Mouse (Mus musculus) heart, embryonic 12.5 days (tissue): Measurements from ENCODE around the gene Il4ra. TPM values are rescaled to one million over a fixed set of nuclear protein-coding genes. Genes with fewer than 3 reads are reported as not detected.
A peak's percentile ranks its signal among the peaks of the same experiment; 100 is the strongest.

Experiments used
- ATAC-seq: fragments of 200-750 bp; cut with Nextera tagmentation; 2 replicates; pipeline ENCODE4 v1.8.0; 2017; ENCODE audit warnings: moderate TSS enrichment, moderate library complexity; ENCODE audit not compliant: insufficient number of reproducible peaks, low FRiP score
- H3K27ac ChIP-seq: fragments of 300-500 bp; sonication (generic); 2 replicates; pipeline ENCODE4 v1.5.1; 2016; ENCODE audit warnings: mild to moderate bottlenecking, moderate library complexity; ENCODE audit not compliant: poor library complexity, severe bottlenecking
- H3K27me3 ChIP-seq: fragments of 300-500 bp; sonication (generic); replicated peaks from 2 replicates; pipeline ENCODE4 v1.6.1; 2016; ENCODE audit warnings: mild to moderate bottlenecking, moderate library complexity
- H3K36me3 ChIP-seq: fragments of 300-500 bp; sonication (generic); 2 replicates; pipeline ENCODE4 v1.6.1; 2016; ENCODE audit warnings: mild to moderate bottlenecking, moderate library complexity
- H3K4me1 ChIP-seq: fragments of 300-500 bp; sonication (generic); replicated peaks from 2 replicates; pipeline ENCODE4 v1.6.1; 2016; ENCODE audit warnings: mild to moderate bottlenecking
- H3K4me2 ChIP-seq: fragments of 300-500 bp; sonication (generic); 2 replicates; pipeline ENCODE4 v1.6.1; 2016; ENCODE audit warnings: mild to moderate bottlenecking, moderate library complexity
- H3K4me3 ChIP-seq: fragments of 300-500 bp; sonication (generic); 2 replicates; pipeline ENCODE4 v1.5.1; 2016; ENCODE audit warnings: mild to moderate bottlenecking
- H3K9ac ChIP-seq: fragments of 300-500 bp; sonication (generic); 2 replicates; pipeline ENCODE4 v1.6.1; 2016; ENCODE audit warnings: mild to moderate bottlenecking, moderate library complexity
- H3K9me3 ChIP-seq: fragments of 300-500 bp; sonication (generic); replicated peaks from 2 replicates; pipeline ENCODE4 v1.6.1; 2016; ENCODE audit warnings: mild to moderate bottlenecking, moderate library complexity
- WGBS: fragments of 180-500 bp; shearing (Covaris S2); methylation state at CpG from one replicate; pipeline ENCODE4 v1.1.7; 2016; 5-methylcytosine and 5-hydroxymethylcytosine counted together
- polyA plus RNA-seq: library from polyadenylated mRNA; unstranded; fragments of >200 nt; fragmentation: Nextera tagmentation; extraction: Ambion mirVana; gene quantifications from 2 replicates; pipeline ENCODE4 v1.2.1, GENCODE M21; 2016

Gene Il4ra
- polyA plus RNA-seq, 1 experiment from 2014 or later = 3.5 TPM

GRCm38 (mm10) chr7:125519715-125520114, 32.2 kb upstream of the Il4ra start:
- H3K27ac ChIP-seq = no peak overlapping the region
- H3K4me1 ChIP-seq = no peaks in the 10 kb centered on the region
- no peak overlapping the region for H3K4me2 ChIP-seq
- H3K9ac ChIP-seq = no peak overlapping the region
- no peaks in the 10 kb centered on the region; the same call in 1 of the 2 replicates for H3K9me3 ChIP-seq
- H3K27me3 ChIP-seq = no peaks in the 10 kb centered on the region
- no peak overlapping the region for H3K4me3 ChIP-seq
- WGBS = 74% methylated on average over 3 of the region's 3 CpGs
- ATAC-seq = no peak
- H3K36me3 ChIP-seq = no peaks in the 10 kb centered on the region

- no peak overlapping the region for H3K4me3 ChIP-seq
- no peak overlapping the region for H3K4me2 ChIP-seq
- no peaks in the 10 kb centered on the region for H3K36me3 ChIP-seq
- no peak overlapping the region for H3K27ac ChIP-seq
- 24% methylated on average over 3 of the region's 3 CpGs for WGBS
- H3K27me3 ChIP-seq = no peaks in the 10 kb centered on the region; the same call in 1 of the 2 replicates
- H3K9me3 ChIP-seq = no peaks in the 10 kb centered on the region; the same call in 1 of the 2 replicates
- H3K4me1 ChIP-seq = no peaks in the 10 kb centered on the region
- no peak overlapping the region for H3K9ac ChIP-seq
- peak; percentile 50; the same call in 1 of the 2 replicates for ATAC-seq
Measured at GRCm38 (mm10) chr7:125523051-125523450, 28.9 kb upstream of the Il4ra start.

- Histone ChIP-seq H3K4me3 (no peak overlapping the region), H3K27me3 (no peaks in the 10 kb centered on the region; the same call in 1 of the 2 replicates), H3K9ac (no peak overlapping the region), H3K4me2 (no peak overlapping the region), H3K4me1 (no peaks in the 10 kb centered on the region), H3K36me3 (no peaks in the 10 kb centered on the region), H3K27ac (no peak overlapping the region), H3K9me3 (no peaks in the 10 kb centered on the region)
- no peak for ATAC-seq
- 88% methylated on average over 6 of the region's 6 CpGs for WGBS
Measured at GRCm38 (mm10) chr7:125527186-125527585, 24.7 kb upstream of the Il4ra start.

- H3K9ac ChIP-seq = no peak overlapping the region
- no peak for ATAC-seq
- no peaks in the 10 kb centered on the region for H3K4me1 ChIP-seq
- no peaks in the 10 kb centered on the region for H3K36me3 ChIP-seq
- no peak overlapping the region for H3K4me3 ChIP-seq
- no peaks in the 10 kb centered on the region; the same call in 1 of the 2 replicates for H3K27me3 ChIP-seq
- no peaks in the 10 kb centered on the region for H3K9me3 ChIP-seq
- no peak overlapping the region for H3K4me2 ChIP-seq
- 85% methylated on average over 9 of the region's 9 CpGs for WGBS
- no peak overlapping the region for H3K27ac ChIP-seq
Measured at GRCm38 (mm10) chr7:125527901-125528580, 23.9 kb upstream of the Il4ra start.

- H3K36me3 ChIP-seq = no peaks in the 10 kb centered on the region
- no peaks in the 10 kb centered on the region for H3K27me3 ChIP-seq
- peaks cover 1% of the 10 kb centered on the region for H3K9me3 ChIP-seq
- 77% methylated on average over 3 of the region's 3 CpGs for WGBS
- no peak overlapping the region for H3K4me2 ChIP-seq
- H3K4me1 ChIP-seq = no peaks in the 10 kb centered on the region
- H3K9ac ChIP-seq = no peak overlapping the region
- H3K27ac ChIP-seq = no peak overlapping the region
- no peak overlapping the region for H3K4me3 ChIP-seq
- ATAC-seq = no peak
Measured at GRCm38 (mm10) chr7:125539351-125539750, 12.6 kb upstream of the Il4ra start.

GRCm38 (mm10) chr7:125541026-125541425, 10.9 kb upstream of the Il4ra start:
- Histone ChIP-seq H3K4me3 (no peak overlapping the region), H3K27ac (no peak overlapping the region), H3K9me3 (no peaks in the 10 kb centered on the region), H3K4me2 (no peak overlapping the region), H3K27me3 (no peaks in the 10 kb centered on the region), H3K9ac (no peak overlapping the region), H3K36me3 (no peaks in the 10 kb centered on the region), H3K4me1 (no peaks in the 10 kb centered on the region)
- no peak for ATAC-seq
- WGBS = 75% methylated on average over 1 of the region's 1 CpGs

- Histone ChIP-seq H3K9me3 (no peaks in the 10 kb centered on the region), H3K4me2 (no peak overlapping the region), H3K27me3 (no peaks in the 10 kb centered on the region), H3K4me1 (no peaks in the 10 kb centered on the region), H3K4me3 (no peak overlapping the region), H3K9ac (no peak overlapping the region), H3K27ac (no peak overlapping the region), H3K36me3 (no peaks in the 10 kb centered on the region)
- no peak for ATAC-seq
- WGBS = 68% methylated on average over 2 of the region's 2 CpGs
Measured at GRCm38 (mm10) chr7:125541821-125542220, 10.1 kb upstream of the Il4ra start.

- Histone ChIP-seq H3K36me3 (no peaks in the 10 kb centered on the region), H3K9ac (no peak overlapping the region), H3K9me3 (no peaks in the 10 kb centered on the region), H3K4me1 (no peaks in the 10 kb centered on the region), H3K4me3 (no peak overlapping the region), H3K4me2 (no peak overlapping the region), H3K27ac (no peak overlapping the region), H3K27me3 (no peaks in the 10 kb centered on the region)
- ATAC-seq = no peak
- 62% methylated on average over 11 of the region's 11 CpGs for WGBS
Measured at GRCm38 (mm10) chr7:125542335-125543050, 9.4 kb upstream of the Il4ra start.

GRCm38 (mm10) chr7:125543497-125543896, 8.4 kb upstream of the Il4ra start:
- Histone ChIP-seq H3K36me3 (no peaks in the 10 kb centered on the region), H3K4me1 (no peaks in the 10 kb centered on the region), H3K27me3 (no peaks in the 10 kb centered on the region), H3K4me2 (no peak overlapping the region), H3K27ac (no peak overlapping the region), H3K4me3 (no peak overlapping the region), H3K9ac (no peak overlapping the region), H3K9me3 (no peaks in the 10 kb centered on the region)
- 54% methylated on average over 3 of the region's 3 CpGs for WGBS
- no peak for ATAC-seq

- no peak for ATAC-seq
- no peak overlapping the region for H3K27ac ChIP-seq
- H3K9ac ChIP-seq = no peak overlapping the region
- 85% methylated on average over 7 of the region's 7 CpGs for WGBS
- no peak overlapping the region for H3K4me3 ChIP-seq
- H3K4me2 ChIP-seq = no peak overlapping the region
- H3K9me3 ChIP-seq = no peaks in the 10 kb centered on the region
- H3K36me3 ChIP-seq = no peaks in the 10 kb centered on the region
- peaks cover 8% of the 10 kb centered on the region for H3K4me1 ChIP-seq
- no peaks in the 10 kb centered on the region for H3K27me3 ChIP-seq
Measured at GRCm38 (mm10) chr7:125545331-125545730, 6.6 kb upstream of the Il4ra start.

- no peak overlapping the region for H3K27ac ChIP-seq
- H3K4me3 ChIP-seq = no peak overlapping the region
- WGBS = 82% methylated on average over 6 of the region's 6 CpGs
- no peak for ATAC-seq
- no peak overlapping the region for H3K4me2 ChIP-seq
- peaks cover 22% of the 10 kb centered on the region for H3K4me1 ChIP-seq
- H3K9ac ChIP-seq = no peak overlapping the region
- H3K27me3 ChIP-seq = no peaks in the 10 kb centered on the region
- no peaks in the 10 kb centered on the region for H3K36me3 ChIP-seq
- no peaks in the 10 kb centered on the region for H3K9me3 ChIP-seq
Measured at GRCm38 (mm10) chr7:125546727-125547126, 5.2 kb upstream of the Il4ra start.
